Comparison of ENCODE assay signal across 19 mouse cellular contexts in genomic region chr7:96609854-96610586, GRCm38 (mm10).
A peak's percentile ranks its signal among the peaks of the same experiment; 100 is the strongest.
DNase-seq lines count a peak whose midpoint lies in the region; ATAC-seq and TF ChIP-seq lines count a peak whose summit lies in the region.
"Had no signal": no experiment of that assay in that cellular context is flagged by ENCODE, and none has a peak within 500 bp of the region (broad histone marks: within the 10 kb centered on the region; RNA-seq: fewer than 3 reads in every experiment).

No protein-coding gene starts in this region.

- H3K4me1 ChIP-seq in kidney, adult 2 months (ENCODE audit: control insufficient read depth, insufficient read depth, low read length), result no peaks in the 10 kb centered on the region
- H3K4me1 ChIP-seq in neural tube, embryonic 11.5 days (ENCODE audit: control insufficient read depth, insufficient read depth, low read length), result peaks cover 5% of the 10 kb centered on the region; the same call in 1 of the 2 replicates
- H3K4me1 ChIP-seq in limb, embryonic 12.5 days (replicated peaks), result peaks cover 38% of the 10 kb centered on the region
- H3K4me1 ChIP-seq: embryonic facial prominence, embryonic 15.5 days; heart, embryonic 15.5 days had no signal

- no peak overlapping the region for H3K9ac ChIP-seq in neural tube, embryonic 11.5 days (ENCODE audit: low read length)
- no peak overlapping the region for H3K9ac ChIP-seq in limb, embryonic 12.5 days (replicated peaks)
- H3K9ac ChIP-seq: embryonic facial prominence, embryonic 15.5 days; forebrain, embryonic 13.5 days; heart, embryonic 15.5 days had no signal

- no peak overlapping the region for H3K4me2 ChIP-seq in neural tube, embryonic 11.5 days (ENCODE audit: low read depth)
- H3K4me2 ChIP-seq in limb, embryonic 12.5 days, result peak overlapping the region; percentile 17
- H3K4me2 ChIP-seq: embryonic facial prominence, embryonic 15.5 days; forebrain, embryonic 13.5 days; heart, embryonic 15.5 days; liver, embryonic 11.5 days; midbrain, embryonic 11.5 days had no signal

- H3K9me3 ChIP-seq in neural tube, embryonic 11.5 days (ENCODE audit: control insufficient read depth, low read length), result no peaks in the 10 kb centered on the region
- no peaks in the 10 kb centered on the region for H3K9me3 ChIP-seq in limb, embryonic 12.5 days
- H3K9me3 ChIP-seq: embryonic facial prominence, embryonic 15.5 days; forebrain, embryonic 13.5 days; heart, embryonic 15.5 days had no signal

- TF ChIP-seq CTCF in kidney, adult 2 months (conservative IDR thresholded peaks at IDR 0.05; ENCODE audit: insufficient read depth, insufficient read length, low read depth, low read length), result no peak

- ATAC-seq in neural tube, embryonic 11.5 days (ENCODE audit: insufficient read depth, low FRiP score, low TSS enrichment), result peak; percentile 50
- peak; percentile 91 for ATAC-seq in limb, embryonic 12.5 days (ENCODE audit: insufficient number of reproducible peaks, insufficient read depth, low FRiP score, low TSS enrichment, low read depth)
- ATAC-seq: forebrain, embryonic 13.5 days; inflammation-experienced regulatory T-cells, adult 6 months had no signal

- TF ChIP-seq POLR2A in kidney, adult 2 months (IDR thresholded peaks at IDR 0.05; ENCODE audit: low read depth, low read length), result no peak

- H3K4me3 ChIP-seq in kidney, adult 2 months (ENCODE audit: insufficient read depth, low read depth, low read length), result no peak overlapping the region
- H3K4me3 ChIP-seq in neural tube, embryonic 11.5 days (ENCODE audit: low read depth, low read length), result no peak overlapping the region
- H3K4me3 ChIP-seq in limb, embryonic 12.5 days (replicated peaks), result no peak overlapping the region
- H3K4me3 ChIP-seq: embryonic facial prominence, embryonic 15.5 days; forebrain, embryonic 13.5 days; heart, embryonic 15.5 days had no signal

- H3K27me3 ChIP-seq in kidney, adult 2 months (replicated peaks; ENCODE audit: control insufficient read depth, insufficient read depth, low read length), result no peaks in the 10 kb centered on the region
- no peaks in the 10 kb centered on the region for H3K27me3 ChIP-seq in neural tube, embryonic 11.5 days (ENCODE audit: control insufficient read depth, insufficient read depth, low read length)
- H3K27me3 ChIP-seq in limb, embryonic 12.5 days, result no peaks in the 10 kb centered on the region
- H3K27me3 ChIP-seq: CH12.LX; embryonic facial prominence, embryonic 15.5 days; forebrain, embryonic 13.5 days had no signal

- H3K36me3 ChIP-seq in kidney, adult 2 months (ENCODE audit: control insufficient read depth, insufficient read depth, low read length), result no peaks in the 10 kb centered on the region
- H3K36me3 ChIP-seq in neural tube, embryonic 11.5 days (ENCODE audit: control insufficient read depth, insufficient read depth, low read length), result no peaks in the 10 kb centered on the region
- no peaks in the 10 kb centered on the region for H3K36me3 ChIP-seq in limb, embryonic 12.5 days
- H3K36me3 ChIP-seq: embryonic facial prominence, embryonic 15.5 days; heart, embryonic 15.5 days had no signal

- WGBS in kidney, adult 2 months, result 24% methylated on average over 10 of the region's 10 CpGs
- WGBS in neural tube, embryonic 11.5 days, result 10% methylated on average over 10 of the region's 10 CpGs
- WGBS in limb, embryonic 12.5 days, result 7% methylated on average over 10 of the region's 10 CpGs

- no peak overlapping the region for H3K27ac ChIP-seq in kidney, adult 2 months (ENCODE audit: insufficient read depth, low read depth, low read length)
- H3K27ac ChIP-seq in neural tube, embryonic 11.5 days (ENCODE audit: low read depth, low read length), result peak overlapping the region; percentile 24; the same call in 1 of the 2 replicates
- H3K27ac ChIP-seq in limb, embryonic 12.5 days, result peak overlapping the region; percentile 78
- H3K27ac ChIP-seq: embryonic facial prominence, embryonic 15.5 days; forebrain, embryonic 13.5 days; heart, embryonic 15.5 days had no signal

- DNase-seq in kidney, adult 2 months, result peak; percentile 18
- DNase-seq in kidney, postnatal 10 days, result no peak
- peak; percentile 20 for DNase-seq in neural tube, embryonic 11.5 days (ENCODE audit: low spot score)
- DNase-seq in neural tube, embryonic 10.5 days (ENCODE audit: extremely low spot score, low spot score), result no peak
- DNase-seq in thymus, postnatal 14 days, result no peak
- DNase-seq in retina, postnatal 1 day, result no peak
- DNase-seq: adrenal gland, adult 8-10 months; cerebellum, postnatal 14 days; gastrocnemius, postnatal 36 days; lung, postnatal 10 days; thymus, postnatal 25 days had no signal

Comparison
In these comparisons a context has a peak if more than half of its experiments do, and no peak if none do; other contexts are left out.
1. DNase-seq: peak in kidney, adult 2 months (single experiment) and neural tube, embryonic 11.5 days (single experiment); none in kidney, postnatal 10 days (single experiment), neural tube, embryonic 10.5 days (single experiment), thymus, postnatal 14 days (single experiment) and retina, postnatal 1 day (single experiment).